Mouse (Mus musculus): ENCODE measurements around the gene Pet100. TPM values are rescaled to one million over a fixed set of nuclear protein-coding genes. Genes with fewer than 3 reads are reported as not detected.
"Not testable (repeated sequence)": the region's sequence is repeated elsewhere in the genome, so short reads cannot be mapped to it uniquely, and the experiment has no call there.

Pet100 gene
- polyA plus RNA-seq (2012; rRNA removed) = 1.6 and 3.3 TPM in 2 replicates

DNA sequence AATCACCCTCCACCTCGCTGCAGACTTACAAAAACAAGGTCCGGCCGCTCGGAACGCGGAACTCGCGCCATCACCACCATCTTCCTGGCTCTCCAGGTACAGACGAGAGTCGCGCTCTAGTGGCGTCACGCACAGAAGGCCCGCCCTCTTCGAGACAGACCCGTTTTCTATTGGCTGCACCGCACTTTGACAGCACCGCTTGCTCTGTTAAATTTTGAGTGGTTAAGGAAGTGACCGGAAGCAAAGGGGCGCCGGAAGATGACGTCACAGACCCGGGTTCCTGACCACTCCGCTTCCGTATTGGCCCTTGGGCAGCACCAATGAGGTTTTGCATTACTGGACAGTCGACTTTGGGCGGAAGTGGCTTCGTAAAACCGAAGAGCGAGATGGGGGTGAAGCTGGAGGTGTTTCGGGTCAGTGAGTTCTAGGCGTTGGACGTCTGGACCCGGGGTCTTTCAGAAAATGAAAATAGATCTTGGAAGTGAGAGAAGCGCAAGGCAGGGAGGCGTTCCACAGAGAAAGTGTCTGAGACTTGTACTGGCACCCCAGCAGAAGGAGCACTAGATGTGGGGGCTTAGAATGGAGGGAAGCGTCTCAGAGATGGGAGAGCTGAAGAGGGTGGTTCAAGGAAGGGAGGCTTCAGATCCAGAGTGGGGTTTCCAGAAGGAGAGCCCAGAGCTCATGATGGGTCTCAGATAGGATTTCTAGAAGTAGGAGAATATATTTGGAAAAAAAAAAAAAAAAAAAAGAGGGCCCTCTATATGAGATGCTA, at the start of gene Pet100, which contains the start of gene Xab2:
Gene Pet100, plus strand, starts transcription at position 350 of the 772 bp plus-strand sequence.
Gene Xab2, minus strand, starts transcription at position 118 of the 772 bp plus-strand sequence.
- Histone ChIP-seq H3K36me3 (ENCODE audit: control insufficient read depth, insufficient read depth, low read length) (peaks cover 12% of the 10 kb centered on the region), H3K27ac (ENCODE audit: insufficient read depth, low read length) (no peak within 1 kb of the TSS), H3K27me3 (ENCODE audit: control insufficient read depth, insufficient read depth, low read length) (no peaks in the 10 kb centered on the region), H3K4me1 (ENCODE audit: control insufficient read depth, insufficient read depth, insufficient read length) (peaks cover 3% of the 10 kb centered on the region; the same call in 1 of the 2 replicates), H3K4me3 (ENCODE audit: extremely low read depth, insufficient read depth, insufficient read length) (peak within 1 kb of the TSS; percentile 74)
- peak; percentile 97 to 100 for DNase-seq (ENCODE audit: low read depth in 1 of 2, low spot score in 2 of 2)
- TF ChIP-seq POLR2A (IDR thresholded peaks at IDR 0.05; ENCODE audit: low read depth, low read length) (peak; percentile 70), CTCF (IDR thresholded peaks at IDR 0.05; ENCODE audit: extremely low read depth, insufficient read depth, insufficient read length, insufficient replicate concordance) (no peak)
- WGBS = under 1% methylated on average over 37 of the region's 37 CpGs

DNA sequence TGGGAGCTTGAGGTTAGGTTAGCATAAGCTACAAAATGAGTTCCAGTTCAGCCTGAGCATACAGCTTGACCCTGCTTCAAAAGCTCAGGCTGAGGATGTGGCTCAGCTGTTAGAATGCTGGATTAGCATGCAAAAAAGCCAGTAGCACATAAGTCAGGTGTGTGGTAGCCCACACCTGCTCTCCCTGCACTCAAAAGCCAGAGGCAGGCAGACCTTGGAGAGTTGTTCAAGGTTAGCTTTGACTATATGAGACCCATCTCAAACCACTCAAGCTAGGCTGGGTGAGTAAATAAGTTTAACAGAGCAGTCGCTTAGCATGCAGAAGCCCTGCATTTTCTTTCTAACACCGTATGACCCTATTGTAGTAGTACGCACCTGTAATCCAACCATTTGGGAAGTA, 46.8 kb upstream of the Pet100 start:
- no peaks in the 10 kb centered on the region for H3K36me3 ChIP-seq (ENCODE audit: control insufficient read depth, insufficient read depth, low read length)
- H3K4me1 ChIP-seq (ENCODE audit: control insufficient read depth, insufficient read depth, insufficient read length) = no peaks in the 10 kb centered on the region
- H3K27ac ChIP-seq (ENCODE audit: insufficient read depth, low read length) = no peak overlapping the region
- H3K4me3 ChIP-seq (ENCODE audit: extremely low read depth, insufficient read depth, insufficient read length) = no peak overlapping the region
- TF ChIP-seq CTCF (IDR thresholded peaks at IDR 0.05; ENCODE audit: extremely low read depth, insufficient read depth, insufficient read length, insufficient replicate concordance) (no peak), POLR2A (IDR thresholded peaks at IDR 0.05; ENCODE audit: low read depth, low read length) (no peak)
- DNase-seq (ENCODE audit: low read depth in 1 of 2, low spot score in 2 of 2) = no peak
- 97% methylated on average over 3 of the region's 3 CpGs for WGBS
- H3K27me3 ChIP-seq (ENCODE audit: control insufficient read depth, insufficient read depth, low read length) = no peaks in the 10 kb centered on the region

DNA sequence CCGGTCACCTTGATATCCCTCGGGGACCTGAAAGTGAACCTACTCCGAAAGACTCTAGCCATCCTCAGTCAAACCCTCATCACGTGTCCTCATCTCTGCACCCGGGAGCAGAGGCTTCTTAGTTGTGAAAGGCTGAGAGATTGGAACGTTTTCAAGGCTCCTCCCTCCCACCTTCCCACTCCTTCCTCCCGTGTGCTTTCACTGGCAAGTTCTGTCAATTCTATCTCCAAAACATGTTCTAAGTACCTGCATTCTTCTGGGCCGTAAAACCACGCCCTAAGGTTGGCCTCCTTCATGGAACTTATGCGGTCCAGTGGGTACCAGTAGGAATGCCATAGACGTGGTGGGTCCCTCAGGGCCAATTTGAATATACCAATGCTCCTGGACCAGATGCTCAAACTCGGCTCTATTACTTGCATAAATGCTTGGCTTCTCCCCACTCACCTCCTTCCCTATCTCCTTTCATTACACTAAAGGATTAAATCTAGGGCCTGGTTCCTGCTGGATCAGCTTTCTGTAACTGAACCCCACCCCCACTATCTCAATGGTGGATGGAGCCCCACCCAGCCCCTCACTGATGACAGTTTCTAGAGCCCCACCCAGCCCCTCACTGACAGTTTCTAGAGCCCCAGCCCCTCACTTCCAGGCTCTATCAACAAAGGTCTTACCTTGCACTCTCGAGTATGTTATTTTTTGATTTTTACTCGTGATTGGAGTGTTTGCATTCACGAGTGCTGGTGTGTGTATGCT, 45.0 kb upstream of the Pet100 start:
- Histone ChIP-seq H3K27me3 (ENCODE audit: control insufficient read depth, insufficient read depth, low read length) (no peaks in the 10 kb centered on the region), H3K4me1 (ENCODE audit: control insufficient read depth, insufficient read depth, insufficient read length) (no peaks in the 10 kb centered on the region), H3K36me3 (ENCODE audit: control insufficient read depth, insufficient read depth, low read length) (no peaks in the 10 kb centered on the region), H3K27ac (ENCODE audit: insufficient read depth, low read length) (no peak overlapping the region), H3K4me3 (ENCODE audit: extremely low read depth, insufficient read depth, insufficient read length) (no peak overlapping the region)
- TF ChIP-seq POLR2A (IDR thresholded peaks at IDR 0.05; ENCODE audit: low read depth, low read length) = no peak
- no peak for TF ChIP-seq CTCF (IDR thresholded peaks at IDR 0.05; ENCODE audit: extremely low read depth, insufficient read depth, insufficient read length, insufficient replicate concordance)
- DNase-seq (ENCODE audit: low read depth in 1 of 2, low spot score in 2 of 2) = no peak
- 73% methylated on average over 15 of the region's 15 CpGs for WGBS

DNA sequence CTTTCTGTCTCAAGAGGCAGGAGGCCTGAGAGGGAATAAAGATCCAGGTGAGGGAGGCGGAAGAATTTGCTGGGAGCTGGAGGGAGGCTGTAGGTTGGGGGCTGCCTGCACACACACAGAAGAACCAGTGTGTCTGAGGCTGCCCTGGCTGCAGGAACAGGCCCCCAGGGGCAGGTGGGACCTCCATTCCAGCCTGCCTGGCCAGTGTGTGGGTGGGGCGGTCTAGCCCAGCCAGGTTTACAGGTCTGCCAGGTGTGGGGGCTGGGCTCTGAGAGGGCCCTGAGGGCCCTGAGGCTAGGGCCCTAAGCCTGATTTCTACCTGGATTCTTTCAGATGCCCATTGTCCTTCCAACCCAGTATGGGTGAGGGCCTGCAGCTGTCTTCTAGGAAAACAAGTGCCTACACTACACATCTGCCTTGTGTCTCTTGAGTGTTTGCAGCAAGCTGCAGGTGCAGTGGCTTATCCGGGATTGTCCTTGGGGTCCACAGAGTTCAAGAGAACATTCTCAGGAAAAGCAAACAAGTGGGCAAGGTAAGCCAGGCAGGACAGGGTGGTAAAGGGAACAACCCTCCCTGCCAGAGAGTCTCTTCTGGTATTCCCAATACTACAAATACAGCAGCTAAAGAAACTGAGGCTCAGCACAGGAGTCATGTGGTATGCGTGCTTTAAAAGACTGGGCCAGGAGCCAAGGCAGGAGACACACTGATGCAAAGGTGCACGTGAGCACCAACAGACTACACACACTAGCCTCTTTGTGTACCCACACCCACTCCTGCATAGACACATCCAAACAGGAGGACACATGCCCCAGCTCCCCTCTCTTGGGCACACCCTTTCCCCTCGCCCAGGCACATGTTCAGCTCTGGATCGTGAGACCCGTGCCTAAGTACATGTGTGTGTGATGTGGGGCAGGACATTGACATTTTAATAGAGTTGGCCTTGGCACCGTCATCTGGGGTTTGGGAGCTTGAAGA, 41.7 kb upstream of the Pet100 start:
- no peak for TF ChIP-seq CTCF (IDR thresholded peaks at IDR 0.05; ENCODE audit: extremely low read depth, insufficient read depth, insufficient read length, insufficient replicate concordance)
- no peak for TF ChIP-seq POLR2A (IDR thresholded peaks at IDR 0.05; ENCODE audit: low read depth, low read length)
- WGBS = 92% methylated on average over 9 of the region's 9 CpGs
- Histone ChIP-seq H3K27ac (ENCODE audit: insufficient read depth, low read length) (no peak overlapping the region), H3K4me1 (ENCODE audit: control insufficient read depth, insufficient read depth, insufficient read length) (no peaks in the 10 kb centered on the region), H3K36me3 (ENCODE audit: control insufficient read depth, insufficient read depth, low read length) (no peaks in the 10 kb centered on the region), H3K4me3 (ENCODE audit: extremely low read depth, insufficient read depth, insufficient read length) (no peak overlapping the region), H3K27me3 (ENCODE audit: control insufficient read depth, insufficient read depth, low read length) (no peaks in the 10 kb centered on the region)
- no peak for DNase-seq (ENCODE audit: low read depth in 1 of 2, low spot score in 2 of 2)

DNA sequence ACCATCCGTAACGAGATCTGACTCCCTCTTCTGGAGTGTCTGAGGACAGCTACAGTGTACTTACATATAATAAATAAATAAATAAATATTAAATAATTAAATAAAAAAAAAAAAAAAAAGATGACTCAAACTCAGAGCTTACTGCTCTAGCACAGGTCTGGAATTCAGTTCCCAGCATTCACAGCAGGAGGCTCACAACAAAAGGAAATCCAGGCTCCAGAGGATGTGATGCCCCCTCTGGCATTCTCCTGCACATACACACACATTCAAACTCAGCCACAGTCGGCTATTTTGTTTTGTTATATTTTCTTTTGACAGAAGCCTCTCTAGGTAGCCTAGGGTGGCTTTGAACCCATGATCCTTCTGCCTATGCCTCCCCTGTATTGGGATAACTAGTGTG, 39.4 kb upstream of the Pet100 start:
- not testable (repeated sequence) for H3K36me3 ChIP-seq (ENCODE audit: control insufficient read depth, insufficient read depth, low read length); H3K4me3 ChIP-seq (ENCODE audit: extremely low read depth, insufficient read depth, insufficient read length); H3K27ac ChIP-seq (ENCODE audit: insufficient read depth, low read length); H3K27me3 ChIP-seq (ENCODE audit: control insufficient read depth, insufficient read depth, low read length); H3K4me1 ChIP-seq (ENCODE audit: control insufficient read depth, insufficient read depth, insufficient read length); DNase-seq (ENCODE audit: low read depth in 1 of 2, low spot score in 2 of 2)
- WGBS = 83% methylated on average over 3 of the region's 3 CpGs

DNA sequence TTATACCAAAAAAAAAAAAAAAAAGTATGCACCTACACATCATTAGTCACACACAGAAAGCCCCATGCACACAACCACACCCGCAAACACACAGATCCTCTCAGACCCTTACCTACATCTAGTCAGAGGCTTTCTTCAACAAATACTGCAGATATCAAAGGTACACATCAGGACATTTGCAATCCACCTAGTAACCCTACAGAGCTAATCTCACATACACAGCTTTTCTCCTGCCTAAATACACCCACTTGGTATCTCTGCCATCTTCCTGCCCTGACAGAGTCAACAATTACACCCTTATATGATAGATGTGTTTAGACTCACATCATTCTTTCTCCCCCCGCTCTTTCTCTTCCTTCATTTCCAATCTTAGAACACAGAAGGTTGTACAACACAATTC, 34.9 kb upstream of the Pet100 start:
- no peak overlapping the region for H3K27ac ChIP-seq (ENCODE audit: insufficient read depth, low read length)
- H3K4me1 ChIP-seq (ENCODE audit: control insufficient read depth, insufficient read depth, insufficient read length) = peaks cover 3% of the 10 kb centered on the region; the same call in 1 of the 2 replicates
- WGBS = 91% methylated on average over 2 of the region's 2 CpGs
- no peak overlapping the region for H3K4me3 ChIP-seq (ENCODE audit: extremely low read depth, insufficient read depth, insufficient read length)
- no peaks in the 10 kb centered on the region for H3K36me3 ChIP-seq (ENCODE audit: control insufficient read depth, insufficient read depth, low read length)
- H3K27me3 ChIP-seq (ENCODE audit: control insufficient read depth, insufficient read depth, low read length) = peaks cover 9% of the 10 kb centered on the region
- DNase-seq (ENCODE audit: low read depth in 1 of 2, low spot score in 2 of 2) = no peak
- no peak for TF ChIP-seq CTCF (IDR thresholded peaks at IDR 0.05; ENCODE audit: extremely low read depth, insufficient read depth, insufficient read length, insufficient replicate concordance)
- TF ChIP-seq POLR2A (IDR thresholded peaks at IDR 0.05; ENCODE audit: low read depth, low read length) = no peak
